Mouse (Mus musculus) midbrain, postnatal 0 days (tissue): Measurements from ENCODE around the gene Ccdc92. TPM values are rescaled to one million over a fixed set of nuclear protein-coding genes. Genes with fewer than 3 reads are reported as not detected.

Source experiments
- ATAC-seq: fragments of 200-750 bp; cut with Nextera tagmentation; 2 replicates; pipeline ENCODE4 v1.8.0; 2017; ENCODE audit warnings: moderate number of reproducible peaks, mild to moderate bottlenecking, moderate TSS enrichment, moderate library complexity; ENCODE audit not compliant: low FRiP score
- DNase-seq: peaks from one replicate; pipeline ENCODE4 v3.0.0-alpha.2; 2015; ENCODE audit warnings: low spot score
- H3K27ac ChIP-seq: fragments of 300-500 bp; sonication (generic); 2 replicates; pipeline ENCODE4 v1.5.1; 2014; ENCODE audit warnings: low read depth, mild to moderate bottlenecking, low read length, mixed read lengths
- H3K27me3 ChIP-seq: fragments of 300-500 bp; sonication (generic); 2 replicates; pipeline ENCODE4 v1.6.1; 2014; ENCODE audit warnings: low read length, control low read depth, mixed read lengths; ENCODE audit not compliant: insufficient read depth
- H3K36me3 ChIP-seq: fragments of 300-500 bp; sonication (generic); 2 replicates; pipeline ENCODE4 v1.6.1; 2014; ENCODE audit warnings: low read length, control low read depth, mixed read lengths; ENCODE audit not compliant: insufficient read depth
- H3K4me1 ChIP-seq: fragments of 300-500 bp; sonication (generic); 2 replicates; pipeline ENCODE4 v1.6.1; 2014; ENCODE audit warnings: mild to moderate bottlenecking, control low read depth, antibody characterized with exemption, low read length, mixed read lengths; ENCODE audit not compliant: insufficient read depth
- H3K4me2 ChIP-seq: fragments of 300-500 bp; sonication (generic); 2 replicates; pipeline ENCODE4 v1.6.1; 2014; ENCODE audit warnings: low read depth, mild to moderate bottlenecking, low read length, mixed read lengths; ENCODE audit not compliant: poor library complexity, severe bottlenecking
- H3K4me3 ChIP-seq: fragments of 300-500 bp; sonication (generic); 2 replicates; pipeline ENCODE4 v1.5.1; 2014; ENCODE audit warnings: low read depth, mild to moderate bottlenecking, low read length, moderate library complexity
- H3K9ac ChIP-seq: fragments of 300-500 bp; sonication (generic); replicated peaks from 2 replicates; pipeline ENCODE4 v1.6.1; 2014; ENCODE audit warnings: mild to moderate bottlenecking, low read length, moderate library complexity, mixed read lengths; ENCODE audit not compliant: poor library complexity, severe bottlenecking
- H3K9me3 ChIP-seq: fragments of 300-500 bp; sonication (generic); 2 replicates; pipeline ENCODE4 v1.6.1; 2016; ENCODE audit warnings: low read length, control low read depth
- CTCF ChIP-seq: IDR thresholded peaks from 2 replicates; pipeline ENCODE4 v1.5.1; 2016; ENCODE audit warnings: antibody characterized with exemption, mild to moderate bottlenecking
- WGBS: fragments of 180-500 bp; shearing (Covaris S2); extraction: QIAGEN DNeasy Blood & Tissue Kit; methylation state at CpG from one replicate; pipeline ENCODE4 v1.1.7; 2014; 5-methylcytosine and 5-hydroxymethylcytosine counted together
- polyA plus RNA-seq: library from polyadenylated mRNA; unstranded; fragments of >200 nt; fragmentation: Nextera tagmentation; extraction: Ambion mirVana; gene quantifications from 2 replicates; pipeline ENCODE4 v1.2.1, GENCODE M21; 2015
- total RNA-seq: library from RNA; depleted of rRNA; stranded (reverse); fragments of >200 nt; gene quantifications from 2 replicates; pipeline ENCODE4 v1.2.3, GENCODE M21; 2014; rRNA removed

Gene Ccdc92
- total RNA-seq (37.1 and 39.9 TPM in 2 replicates), polyA plus RNA-seq (50.4 and 57.8 TPM in 2 replicates)

DNA sequence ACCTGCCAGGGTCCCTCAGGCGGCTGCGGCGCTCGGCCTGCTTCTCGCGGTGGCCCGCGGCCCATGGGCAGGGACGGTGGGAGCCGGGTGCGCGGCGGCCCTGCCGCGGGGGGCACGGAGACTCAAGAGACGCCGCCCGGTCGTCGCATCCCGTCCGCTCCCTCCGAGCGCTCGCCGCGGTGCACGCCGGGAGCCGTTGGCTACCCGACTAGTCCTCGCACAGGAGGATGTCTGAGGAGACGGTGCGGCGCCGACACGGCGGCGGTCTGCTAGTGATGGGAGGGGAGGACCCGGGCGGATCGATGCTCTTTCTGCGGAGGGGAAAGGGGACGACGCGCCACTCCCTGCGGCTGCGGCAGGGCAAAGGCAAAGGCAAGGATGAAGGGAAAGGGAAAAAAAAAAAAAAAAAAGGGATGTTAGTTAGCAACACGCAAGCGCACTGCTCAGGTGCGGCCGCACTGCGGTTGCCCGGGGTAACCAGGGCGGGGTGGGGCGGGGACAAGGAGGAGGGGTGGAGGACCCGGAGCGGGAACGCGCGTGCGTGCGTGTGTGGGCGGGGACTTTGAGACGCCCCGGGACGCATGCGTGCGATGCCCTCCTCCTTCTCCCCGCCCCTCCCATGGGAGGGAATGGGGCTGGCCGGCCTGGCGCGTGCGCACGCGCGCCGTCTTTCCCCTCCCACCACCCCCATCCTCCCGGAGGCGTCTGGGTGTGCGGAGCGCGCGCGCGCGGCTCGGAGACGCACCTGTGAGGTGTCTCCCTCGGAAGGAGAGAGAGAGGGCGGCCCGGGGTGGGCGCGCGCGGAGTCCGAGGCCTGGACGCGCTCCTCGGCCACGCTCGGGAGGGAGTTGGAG, at the start of gene Ccdc92, which contains the start of gene Zfp664:
Gene Ccdc92 (minus strand): TSS at position 412 of the 854 bp plus-strand sequence.
Gene Zfp664 (plus strand): TSS at position 679 of the 854 bp plus-strand sequence.
- under 1% methylated on average over 67 of the region's 103 CpGs for WGBS
- no peak for TF ChIP-seq CTCF
- peaks cover 12% of the 10 kb centered on the region; the same call in 1 of the 2 replicates for H3K4me1 ChIP-seq

DNA sequence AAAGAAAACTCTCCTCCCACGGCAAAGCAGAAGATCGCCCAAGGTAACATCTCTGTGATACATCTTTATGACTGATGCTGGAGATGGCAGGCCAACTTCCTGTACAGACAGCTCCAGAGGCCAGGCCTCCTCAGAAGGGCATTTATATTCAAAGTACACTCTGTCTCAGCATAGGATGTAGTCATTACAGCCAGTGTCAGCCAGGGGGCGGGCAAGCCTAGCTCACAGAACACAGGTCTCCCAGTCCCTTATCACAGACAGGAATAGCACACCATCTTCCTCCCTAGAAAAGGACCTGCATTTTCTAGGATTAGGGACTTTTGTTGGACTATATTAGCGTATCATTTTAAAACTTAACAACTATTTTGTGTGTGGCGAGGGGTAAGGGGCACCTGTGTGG, 46.6 kb upstream of the Ccdc92 start:
- H3K9ac ChIP-seq = no peak overlapping the region
- TF ChIP-seq CTCF = peak; percentile 98
- no peak overlapping the region for H3K4me3 ChIP-seq
- H3K27me3 ChIP-seq = no peaks in the 10 kb centered on the region
- peak; percentile 92 for DNase-seq
- no peaks in the 10 kb centered on the region for H3K9me3 ChIP-seq
- 19% methylated on average over 5 of the region's 5 CpGs for WGBS
- H3K36me3 ChIP-seq = no peaks in the 10 kb centered on the region
- no peak overlapping the region for H3K4me2 ChIP-seq
- 0 out of 2 replicates have a peak, but pooled peaks cover 2% of the 10 kb centered on the region for H3K4me1 ChIP-seq
- ATAC-seq = peak; percentile 72; the same call in 1 of the 2 replicates
- H3K27ac ChIP-seq = no peak overlapping the region

More for the DNA sequence above, at the start of gene Ccdc92, which contains the start of gene Zfp664:
- peak within 1 kb of the TSS; percentile 90 for H3K4me2 ChIP-seq
- peak; percentile 99 for DNase-seq
- no peaks in the 10 kb centered on the region for H3K9me3 ChIP-seq
- peaks cover 2% of the 10 kb centered on the region; the same call in 1 of the 2 replicates for H3K36me3 ChIP-seq
- H3K27me3 ChIP-seq = no peaks in the 10 kb centered on the region
- H3K27ac ChIP-seq = peak within 1 kb of the TSS; percentile 90
- peak within 1 kb of the TSS; percentile 91 for H3K9ac ChIP-seq
- peak within 1 kb of the TSS; percentile 99 for H3K4me3 ChIP-seq
- ATAC-seq = peak; percentile 96

DNA sequence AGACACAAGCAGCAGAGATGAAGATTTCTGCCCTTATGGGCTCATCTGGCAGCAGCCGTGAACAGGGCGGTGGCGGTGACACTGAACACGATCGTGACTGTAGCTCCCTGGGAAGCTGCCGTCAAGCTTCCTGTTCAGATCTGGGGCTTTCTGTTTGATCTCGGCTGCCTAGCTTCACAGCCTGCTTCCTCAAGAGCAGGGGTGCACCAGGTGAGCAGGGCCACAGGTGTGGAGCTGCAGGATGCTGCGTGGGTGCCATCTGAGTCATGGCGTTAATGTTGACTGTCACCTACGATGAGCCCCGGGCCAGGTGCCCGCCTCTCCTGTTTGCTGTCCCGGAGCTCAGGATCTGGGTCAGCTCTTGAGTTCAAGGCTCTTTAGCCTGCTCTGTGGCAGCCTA, 44.7 kb upstream of the Ccdc92 start:
- TF ChIP-seq CTCF = no peak
- no peak for ATAC-seq
- no peak overlapping the region for H3K4me2 ChIP-seq

DNA sequence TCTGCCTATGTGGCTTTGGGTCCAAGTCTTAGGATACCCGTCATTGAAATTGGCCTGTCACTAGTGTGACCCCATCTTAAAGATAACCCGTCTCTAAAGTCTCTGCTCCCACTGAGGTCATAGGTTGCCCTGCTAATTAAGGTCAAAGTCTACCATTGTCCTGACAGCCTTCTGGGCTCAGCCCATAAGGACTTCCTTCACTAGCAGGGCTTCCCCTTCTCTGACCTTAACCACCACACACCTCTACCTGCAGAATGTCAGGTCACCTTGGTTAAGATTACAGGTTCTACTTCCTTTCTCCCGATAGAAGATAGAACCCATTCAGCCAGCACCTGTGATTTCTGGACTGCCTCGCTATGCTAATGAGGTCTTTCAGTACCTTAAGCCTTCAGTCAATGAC, 41.6 kb upstream of the Ccdc92 start:
- DNase-seq = no peak
- no peak overlapping the region for H3K4me2 ChIP-seq
- H3K4me1 ChIP-seq = 0 out of 2 replicates have a peak, but pooled peaks cover 6% of the 10 kb centered on the region
- no peak overlapping the region for H3K27ac ChIP-seq
- WGBS = 89% methylated on average over 4 of the region's 4 CpGs
- H3K9ac ChIP-seq = no peak overlapping the region
- no peaks in the 10 kb centered on the region for H3K27me3 ChIP-seq
- no peak for ATAC-seq
- no peak overlapping the region for H3K4me3 ChIP-seq
- no peaks in the 10 kb centered on the region for H3K9me3 ChIP-seq
- H3K36me3 ChIP-seq = no peaks in the 10 kb centered on the region
- no peak for TF ChIP-seq CTCF

More for the DNA sequence above, 44.7 kb upstream of the Ccdc92 start:
- 72% methylated on average over 13 of the region's 13 CpGs for WGBS
- H3K9ac ChIP-seq = no peak overlapping the region
- 0 out of 2 replicates have a peak, but pooled peaks cover 2% of the 10 kb centered on the region for H3K4me1 ChIP-seq
- no peak overlapping the region for H3K4me3 ChIP-seq
- no peak overlapping the region for H3K27ac ChIP-seq
- H3K27me3 ChIP-seq = no peaks in the 10 kb centered on the region
- no peaks in the 10 kb centered on the region for H3K9me3 ChIP-seq
- DNase-seq = no peak
- H3K36me3 ChIP-seq = no peaks in the 10 kb centered on the region

DNA sequence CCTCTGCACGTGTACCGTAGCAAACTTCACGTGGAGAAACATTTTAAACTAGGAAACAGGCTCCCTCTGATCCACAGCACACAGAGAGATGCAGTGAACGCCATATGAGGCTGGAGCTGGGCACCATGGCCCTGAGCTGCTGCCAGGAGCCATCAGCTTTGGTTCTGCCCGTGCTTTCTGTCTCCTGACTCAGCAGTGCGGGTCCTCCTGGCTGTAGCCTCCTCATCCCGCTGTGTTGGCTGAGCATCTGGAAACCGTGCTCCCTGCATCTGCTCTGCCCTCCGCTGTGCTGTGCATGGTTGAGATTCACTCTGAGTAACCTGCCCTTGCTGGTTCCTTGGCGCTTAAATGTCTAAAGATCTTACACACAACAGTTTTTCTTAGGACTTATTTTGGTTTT, 40.0 kb upstream of the Ccdc92 start:
- H3K9me3 ChIP-seq = no peaks in the 10 kb centered on the region
- DNase-seq (peak; percentile 67), ATAC-seq (no peak)
- H3K9ac ChIP-seq = no peak overlapping the region
- H3K36me3 ChIP-seq = no peaks in the 10 kb centered on the region
- no peak for TF ChIP-seq CTCF
- no peak overlapping the region for H3K27ac ChIP-seq
- H3K4me1 ChIP-seq = 0 out of 2 replicates have a peak, but pooled peaks cover 6% of the 10 kb centered on the region
- H3K4me3 ChIP-seq = no peak overlapping the region
- H3K4me2 ChIP-seq = no peak overlapping the region
- no peaks in the 10 kb centered on the region for H3K27me3 ChIP-seq
- 77% methylated on average over 10 of the region's 10 CpGs for whole genome bisulfite sequencing

DNA sequence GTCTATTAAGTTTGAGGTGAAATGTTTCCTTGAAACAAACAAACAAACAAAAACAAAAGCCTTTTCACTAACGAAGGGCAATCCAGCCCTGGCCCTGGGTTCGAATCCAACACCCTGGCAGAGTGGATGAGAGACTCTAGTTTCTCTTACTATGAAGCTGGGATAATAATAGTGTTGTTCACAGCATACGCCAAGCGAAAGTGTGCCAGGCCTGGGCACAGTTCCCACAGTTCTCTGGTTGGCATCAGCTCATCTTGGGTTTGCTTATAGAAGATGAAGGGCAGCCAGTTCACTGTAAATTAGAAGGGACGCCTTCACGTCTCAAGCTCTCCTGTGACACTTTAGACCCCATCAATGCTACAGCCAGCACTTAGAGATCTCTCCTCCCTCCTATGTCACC, 39.5 kb upstream of the Ccdc92 start:
- WGBS = 73% methylated on average over 6 of the region's 6 CpGs
- ATAC-seq (no peak), DNase-seq (peak; percentile 70)
- no peaks in the 10 kb centered on the region for H3K9me3 ChIP-seq
- no peaks in the 10 kb centered on the region for H3K36me3 ChIP-seq
- no peak for TF ChIP-seq CTCF
- no peak overlapping the region for H3K9ac ChIP-seq
- H3K27ac ChIP-seq = no peak overlapping the region
- H3K4me1 ChIP-seq = 0 out of 2 replicates have a peak, but pooled peaks cover 4% of the 10 kb centered on the region
- H3K27me3 ChIP-seq = no peaks in the 10 kb centered on the region
- no peak overlapping the region for H3K4me3 ChIP-seq
- H3K4me2 ChIP-seq = no peak overlapping the region
